Mouse (Mus musculus): ENCODE data around the gene Cer1. TPM values are rescaled to one million over a fixed set of nuclear protein-coding genes. Genes with fewer than 3 reads are reported as not detected.

Cer1 gene
- polyA plus RNA-seq, 1 experiment from 2014 or later: not detected

DNA sequence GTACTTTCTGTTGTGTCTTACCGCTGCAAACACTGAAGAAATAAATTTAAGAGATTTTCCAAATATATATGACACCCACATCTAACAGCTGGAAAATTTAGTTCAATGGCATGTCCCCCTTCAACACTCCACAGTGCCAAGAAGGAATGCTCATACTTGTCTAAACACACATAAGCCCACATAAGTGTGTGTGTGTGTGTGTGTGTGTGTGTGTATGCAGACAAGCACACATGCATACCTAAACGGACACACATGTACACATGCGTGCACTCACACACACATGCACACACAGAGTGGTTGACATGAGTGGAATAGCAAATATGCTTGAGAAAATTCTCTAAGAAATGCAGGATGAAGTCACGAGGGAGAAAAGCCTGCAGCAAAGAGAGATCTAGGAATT is 12.4 kb downstream of the Cer1 start:
- Histone ChIP-seq H3K4me2 (replicated peaks) (no peak overlapping the region), H3K36me3 (no peaks in the 10 kb centered on the region), H3K4me3 (no peak overlapping the region), H3K4me1 (peaks cover 7% of the 10 kb centered on the region), H3K9me3 (no peaks in the 10 kb centered on the region), H3K9ac (replicated peaks) (no peak overlapping the region), H3K27ac (replicated peaks) (no peak overlapping the region), H3K27me3 (no peaks in the 10 kb centered on the region)
- no peak for ATAC-seq (ENCODE audit: low FRiP score, low read depth)
- WGBS: 82% methylated on average over 4 of the region's 4 CpGs

DNA sequence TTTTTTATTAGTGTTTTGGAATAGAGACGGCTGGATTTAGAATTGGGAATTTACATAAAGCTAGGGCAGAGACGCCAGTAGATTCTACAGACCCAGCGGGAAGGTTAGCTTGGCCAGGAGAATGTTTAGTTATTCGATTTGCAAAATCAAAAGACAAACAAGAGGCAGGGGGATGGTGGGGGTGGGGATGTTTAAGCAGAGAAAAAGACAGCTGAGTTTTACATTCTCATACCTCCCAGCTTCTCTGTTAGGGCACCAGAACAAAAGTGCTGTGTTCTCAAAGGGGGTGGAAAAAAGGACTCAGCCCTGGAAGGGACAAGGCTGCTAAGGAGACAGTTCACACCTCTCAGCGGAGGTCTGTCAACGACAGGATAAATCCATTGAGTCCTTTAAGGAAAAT is 12.8 kb downstream of the Cer1 start:
- H3K9ac ChIP-seq (replicated peaks): no peak overlapping the region
- H3K27me3 ChIP-seq: no peaks in the 10 kb centered on the region
- WGBS: 39% methylated on average over 6 of the region's 6 CpGs
- no peak overlapping the region for H3K27ac ChIP-seq (replicated peaks)
- peaks cover 7% of the 10 kb centered on the region for H3K4me1 ChIP-seq
- no peak for ATAC-seq (ENCODE audit: low FRiP score, low read depth)
- no peak overlapping the region for H3K4me2 ChIP-seq (replicated peaks)
- no peaks in the 10 kb centered on the region for H3K9me3 ChIP-seq
- H3K36me3 ChIP-seq: no peaks in the 10 kb centered on the region
- H3K4me3 ChIP-seq: no peak overlapping the region

DNA sequence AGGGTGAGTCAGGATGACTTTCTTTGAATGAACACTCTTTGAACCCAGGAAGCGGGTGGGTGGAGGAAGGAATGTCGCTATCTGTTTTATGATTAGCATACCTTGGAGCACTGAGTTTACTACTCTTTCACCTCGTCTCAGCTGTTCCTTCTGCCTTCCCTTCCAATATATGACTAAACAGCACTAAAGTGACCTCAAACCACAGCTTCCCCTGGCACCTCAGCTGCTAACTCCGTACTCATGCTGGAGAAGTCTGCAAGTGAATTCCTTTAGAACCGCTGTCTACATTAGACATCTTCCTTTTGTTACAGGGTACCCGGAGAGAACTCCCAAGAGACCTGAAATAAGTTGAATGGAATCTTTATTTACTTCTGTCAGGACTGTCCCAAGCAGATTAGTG is 14.0 kb downstream of the Cer1 start:
- no peaks in the 10 kb centered on the region for H3K36me3 ChIP-seq
- ATAC-seq (ENCODE audit: low FRiP score, low read depth): no peak
- no peaks in the 10 kb centered on the region for H3K27me3 ChIP-seq
- no peak overlapping the region for H3K4me3 ChIP-seq
- no peaks in the 10 kb centered on the region for H3K9me3 ChIP-seq
- 84% methylated on average over 6 of the region's 6 CpGs for WGBS
- H3K4me1 ChIP-seq: peaks cover 7% of the 10 kb centered on the region
- H3K9ac ChIP-seq (replicated peaks): no peak overlapping the region
- H3K4me2 ChIP-seq (replicated peaks): no peak overlapping the region
- H3K27ac ChIP-seq (replicated peaks): no peak overlapping the region

DNA sequence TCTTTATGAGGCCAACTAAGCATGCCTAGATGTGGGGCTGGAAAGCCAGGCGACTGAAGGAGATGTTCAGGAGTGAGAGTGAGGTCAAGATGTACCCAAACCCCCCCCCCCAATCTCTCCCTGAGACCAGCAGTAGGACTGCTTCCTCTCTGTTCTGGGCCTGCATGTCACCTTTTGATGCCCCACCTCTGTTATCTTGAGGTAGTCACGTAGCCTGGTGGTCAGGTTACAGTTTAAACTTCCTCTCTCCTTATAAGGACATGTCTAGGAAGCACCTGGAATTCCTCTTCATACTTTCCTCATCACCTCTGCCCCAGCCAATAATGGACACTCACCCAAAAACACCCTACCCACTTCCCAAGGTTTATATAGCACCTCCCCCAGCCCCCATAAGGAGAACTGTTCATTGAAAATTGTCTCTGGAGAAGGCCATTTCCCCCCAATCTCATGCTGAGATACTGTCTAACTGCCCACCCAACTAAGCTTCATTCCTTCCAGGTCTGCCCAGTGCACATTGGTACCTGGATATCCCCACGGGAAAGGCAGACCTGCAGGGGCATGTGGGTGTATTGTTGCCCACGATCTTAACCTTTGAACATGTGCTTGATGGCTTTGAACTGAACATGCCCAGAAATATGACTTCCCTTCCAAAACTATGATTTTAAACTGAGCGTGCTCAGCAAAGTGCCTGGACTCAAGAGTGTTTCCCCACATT is 17.1 kb downstream of the Cer1 start:
- no peak for ATAC-seq (ENCODE audit: low FRiP score, low read depth)
- Histone ChIP-seq H3K27me3 (no peaks in the 10 kb centered on the region), H3K9ac (replicated peaks) (no peak overlapping the region), H3K4me1 (peaks cover 7% of the 10 kb centered on the region), H3K4me2 (replicated peaks) (no peak overlapping the region), H3K9me3 (no peaks in the 10 kb centered on the region), H3K36me3 (no peaks in the 10 kb centered on the region), H3K27ac (replicated peaks) (no peak overlapping the region), H3K4me3 (no peak overlapping the region)
- WGBS: 86% methylated on average over 5 of the region's 5 CpGs

DNA sequence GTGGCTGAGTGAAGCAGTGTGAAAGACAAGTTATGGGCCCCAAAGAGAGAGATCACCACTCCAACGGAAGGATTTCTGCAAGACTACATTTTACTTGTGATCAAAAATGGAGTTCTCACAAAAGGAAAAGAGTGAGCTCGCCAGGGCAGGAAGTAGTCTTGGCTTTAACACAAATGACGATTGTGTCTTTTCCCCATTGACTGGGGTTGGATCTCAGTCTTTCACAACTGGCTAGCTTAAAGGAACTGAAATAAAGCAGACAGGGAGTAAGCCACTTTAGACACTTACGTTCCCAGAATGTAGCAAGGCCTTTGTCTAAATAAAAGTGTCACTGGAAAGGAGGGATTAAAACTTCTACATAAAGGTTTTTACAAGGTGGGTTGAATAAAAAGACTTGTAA is 17.8 kb downstream of the Cer1 start:
- Histone ChIP-seq H3K27me3 (no peaks in the 10 kb centered on the region), H3K9ac (replicated peaks) (no peak overlapping the region), H3K36me3 (no peaks in the 10 kb centered on the region), H3K9me3 (no peaks in the 10 kb centered on the region), H3K27ac (replicated peaks) (no peak overlapping the region), H3K4me3 (no peak overlapping the region), H3K4me1 (peaks cover 1% of the 10 kb centered on the region; the same call in 1 of the 2 replicates), H3K4me2 (replicated peaks) (no peak overlapping the region)
- 39% methylated on average over 4 of the region's 4 CpGs for WGBS
- ATAC-seq (ENCODE audit: low FRiP score, low read depth): no peak

DNA sequence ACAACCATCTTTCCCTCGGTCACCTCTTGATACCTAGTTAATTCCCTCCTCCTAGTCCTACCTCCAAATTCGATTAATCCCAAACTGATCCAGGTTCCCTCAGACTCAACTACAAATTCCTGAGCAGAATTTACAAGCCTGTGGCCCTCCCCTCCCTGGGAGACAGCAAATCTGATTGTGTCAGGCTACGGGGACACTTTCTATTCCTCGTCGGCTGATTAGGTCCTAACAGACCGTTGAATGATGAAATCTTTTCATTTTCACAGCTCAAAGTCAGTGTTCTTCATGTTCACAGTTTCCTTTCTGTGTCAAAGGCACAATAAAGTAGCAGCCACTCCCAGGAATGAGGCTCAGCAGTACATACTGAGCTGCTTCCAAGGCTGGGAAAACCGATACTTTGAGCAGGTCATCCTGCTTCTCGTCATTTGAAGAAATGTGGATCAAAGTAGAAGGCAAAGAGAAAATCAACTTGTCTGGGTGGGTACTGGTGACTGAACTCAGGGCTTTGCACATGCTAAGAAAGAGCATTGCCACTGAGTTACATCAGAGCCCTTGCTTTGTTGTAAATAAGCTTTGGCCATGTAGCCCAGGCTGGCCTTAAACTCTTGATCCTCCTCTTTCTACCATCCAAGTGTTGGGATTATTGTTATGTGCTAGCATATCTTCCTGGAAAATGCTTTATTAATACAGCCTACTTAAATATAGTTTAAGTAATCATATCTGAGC is 19.8 kb downstream of the Cer1 start:
- no peak overlapping the region for H3K4me3 ChIP-seq
- no peak overlapping the region for H3K9ac ChIP-seq (replicated peaks)
- WGBS: 81% methylated on average over 8 of the region's 8 CpGs
- no peak overlapping the region for H3K4me2 ChIP-seq (replicated peaks)
- no peaks in the 10 kb centered on the region for H3K9me3 ChIP-seq
- H3K4me1 ChIP-seq: peaks cover 2% of the 10 kb centered on the region; the same call in 1 of the 2 replicates
- H3K36me3 ChIP-seq: no peaks in the 10 kb centered on the region
- no peak overlapping the region for H3K27ac ChIP-seq (replicated peaks)
- ATAC-seq (ENCODE audit: low FRiP score, low read depth): no peak
- no peaks in the 10 kb centered on the region for H3K27me3 ChIP-seq

DNA sequence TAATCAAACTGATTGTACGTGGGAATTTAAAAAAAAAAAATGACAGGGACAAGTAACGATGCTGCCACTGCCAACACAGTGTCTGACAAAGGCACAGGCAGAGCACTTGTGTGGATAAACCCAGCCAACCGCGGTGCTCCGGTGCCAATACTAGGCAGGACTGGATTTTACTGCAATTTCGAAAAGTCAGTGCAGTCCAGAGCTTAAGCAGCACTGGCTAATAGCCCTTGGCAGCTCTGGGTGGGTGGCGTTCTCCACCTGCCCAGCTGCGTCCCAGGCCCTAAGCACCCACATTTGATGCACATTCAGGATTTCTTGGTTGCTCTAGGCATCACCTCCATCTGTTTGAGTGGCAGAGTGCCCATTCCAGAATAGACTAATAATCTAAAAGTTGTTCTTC is 21.6 kb downstream of the Cer1 start:
- 81% methylated on average over 8 of the region's 8 CpGs for WGBS
- H3K9ac ChIP-seq (replicated peaks): no peak overlapping the region
- no peaks in the 10 kb centered on the region for H3K27me3 ChIP-seq

DNA sequence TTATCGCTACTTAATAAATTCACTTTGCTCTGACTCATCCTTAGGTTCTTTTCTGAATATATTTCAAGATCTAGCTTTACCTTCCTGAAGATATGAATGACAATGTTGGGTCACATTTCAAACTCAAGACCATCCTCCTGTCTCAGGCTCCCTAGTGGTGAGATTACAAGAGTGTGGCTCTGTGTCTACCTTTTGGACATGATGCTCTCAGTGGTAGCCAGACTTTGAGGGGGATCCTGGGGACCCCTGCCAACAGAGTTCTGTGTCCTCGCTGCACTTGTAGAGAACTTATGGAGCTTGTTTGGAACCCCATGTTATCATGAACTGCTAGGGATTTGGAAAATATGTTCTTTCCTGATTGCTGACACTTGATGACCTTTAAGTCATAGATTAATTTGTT is 23.5 kb downstream of the Cer1 start:
- no peak overlapping the region for H3K4me3 ChIP-seq
- no peaks in the 10 kb centered on the region for H3K9me3 ChIP-seq
- no peaks in the 10 kb centered on the region for H3K36me3 ChIP-seq
- H3K9ac ChIP-seq (replicated peaks): no peak overlapping the region
- H3K27me3 ChIP-seq: no peaks in the 10 kb centered on the region
- ATAC-seq (ENCODE audit: low FRiP score, low read depth): no peak
- H3K4me2 ChIP-seq (replicated peaks): no peak overlapping the region
- H3K4me1 ChIP-seq: peaks cover 13% of the 10 kb centered on the region
- 96% methylated on average over 2 of the region's 2 CpGs for WGBS
- H3K27ac ChIP-seq (replicated peaks): no peak overlapping the region

More for the DNA sequence above, 21.6 kb downstream of the Cer1 start:
- H3K36me3 ChIP-seq: no peaks in the 10 kb centered on the region
- no peaks in the 10 kb centered on the region for H3K9me3 ChIP-seq
- no peak overlapping the region for H3K27ac ChIP-seq (replicated peaks)
- ATAC-seq (ENCODE audit: low FRiP score, low read depth): no peak
- H3K4me1 ChIP-seq: peaks cover 12% of the 10 kb centered on the region
- no peak overlapping the region for H3K4me2 ChIP-seq (replicated peaks)
- no peak overlapping the region for H3K4me3 ChIP-seq

DNA sequence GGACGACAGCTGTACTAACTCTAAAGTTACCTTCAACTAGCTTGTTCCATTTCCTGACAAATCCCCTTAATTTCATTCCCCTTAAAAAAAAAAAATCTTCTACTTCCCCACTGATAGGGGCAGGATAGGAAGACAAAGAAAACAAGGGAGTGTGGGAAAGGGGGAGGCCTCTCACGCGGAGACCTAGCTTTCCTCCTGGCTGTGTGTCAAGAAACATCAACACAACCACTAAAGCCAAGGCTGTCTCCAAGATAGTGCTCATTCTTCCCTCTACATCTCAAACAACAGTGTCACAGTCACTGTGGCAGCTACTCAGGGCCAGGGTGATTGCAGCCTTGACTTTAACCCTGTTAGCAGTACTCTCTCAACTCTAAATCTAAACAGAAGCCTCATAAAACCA is 24.4 kb downstream of the Cer1 start:
- Histone ChIP-seq H3K4me2 (replicated peaks) (no peak overlapping the region), H3K27ac (replicated peaks) (no peak overlapping the region), H3K4me3 (no peak overlapping the region), H3K27me3 (no peaks in the 10 kb centered on the region), H3K36me3 (no peaks in the 10 kb centered on the region), H3K9ac (replicated peaks) (no peak overlapping the region), H3K9me3 (no peaks in the 10 kb centered on the region), H3K4me1 (peaks cover 13% of the 10 kb centered on the region)
- ATAC-seq (ENCODE audit: low FRiP score, low read depth): no peak
- WGBS: 53% methylated on average over 3 of the region's 3 CpGs

DNA sequence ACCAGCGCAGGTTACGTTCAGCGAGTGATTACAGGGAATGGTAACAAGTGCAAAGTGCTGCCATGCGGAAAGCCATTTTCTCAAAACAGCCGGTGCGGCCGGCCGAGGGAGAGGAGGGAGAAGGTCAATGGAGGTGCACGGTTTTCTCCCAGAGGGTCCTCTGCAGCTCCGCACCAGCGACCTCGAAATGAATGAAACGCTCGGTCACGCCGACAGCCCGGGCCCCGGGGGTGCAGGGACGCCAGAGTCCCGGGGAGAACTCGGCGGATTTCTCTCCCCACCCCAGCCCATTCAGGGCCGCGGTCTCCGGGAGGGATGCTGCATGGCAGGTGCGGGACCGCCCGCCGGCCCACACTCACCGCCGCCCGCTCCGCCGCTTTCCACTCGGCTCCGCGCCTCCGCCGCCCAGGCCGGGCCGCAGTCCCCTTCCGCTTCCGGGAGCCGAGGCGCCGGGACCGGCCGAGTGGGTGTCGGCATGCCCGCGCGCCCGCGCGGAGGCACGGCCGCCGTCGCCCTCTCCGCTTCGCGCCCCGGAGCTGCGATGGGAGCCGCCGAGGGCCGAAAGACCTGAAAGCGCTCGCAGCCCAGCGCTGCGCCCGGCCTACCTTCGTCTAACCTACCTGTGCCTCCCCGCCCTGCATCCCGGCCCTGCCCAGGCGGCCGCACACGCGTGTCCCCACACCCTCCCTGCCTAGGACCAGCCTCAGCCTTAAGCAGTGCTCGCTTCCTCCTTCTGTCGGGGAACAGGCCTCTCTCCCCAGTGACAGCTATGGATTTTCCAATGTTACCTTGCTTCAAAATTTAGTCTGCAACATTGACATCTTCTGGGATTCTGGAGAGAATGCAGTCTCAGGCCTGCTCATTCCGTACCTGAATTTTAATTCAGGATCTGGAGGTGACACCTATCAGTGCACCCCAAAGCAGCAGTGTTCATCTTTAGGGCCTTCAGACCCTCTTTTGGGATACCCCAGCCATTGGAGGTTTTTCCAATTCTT is 25.5 kb downstream of the Cer1 start, which contains the start of gene Zdhhc21:
TSS of gene Zdhhc21 (minus strand) at position 828 of the 995 bp plus-strand sequence.
- Histone ChIP-seq H3K36me3 (no peaks in the 10 kb centered on the region), H3K27me3 (no peaks in the 10 kb centered on the region), H3K4me3 (peak within 1 kb of the TSS; percentile 88), H3K9me3 (no peaks in the 10 kb centered on the region), H3K4me1 (peaks cover 13% of the 10 kb centered on the region), H3K9ac (replicated peaks) (peak within 1 kb of the TSS; percentile 88), H3K27ac (replicated peaks) (peak within 1 kb of the TSS; percentile 84), H3K4me2 (replicated peaks) (peak within 1 kb of the TSS; percentile 76)
- ATAC-seq (ENCODE audit: low FRiP score, low read depth): peak; percentile 92
- under 1% methylated on average over 60 of the region's 82 CpGs for WGBS

DNA sequence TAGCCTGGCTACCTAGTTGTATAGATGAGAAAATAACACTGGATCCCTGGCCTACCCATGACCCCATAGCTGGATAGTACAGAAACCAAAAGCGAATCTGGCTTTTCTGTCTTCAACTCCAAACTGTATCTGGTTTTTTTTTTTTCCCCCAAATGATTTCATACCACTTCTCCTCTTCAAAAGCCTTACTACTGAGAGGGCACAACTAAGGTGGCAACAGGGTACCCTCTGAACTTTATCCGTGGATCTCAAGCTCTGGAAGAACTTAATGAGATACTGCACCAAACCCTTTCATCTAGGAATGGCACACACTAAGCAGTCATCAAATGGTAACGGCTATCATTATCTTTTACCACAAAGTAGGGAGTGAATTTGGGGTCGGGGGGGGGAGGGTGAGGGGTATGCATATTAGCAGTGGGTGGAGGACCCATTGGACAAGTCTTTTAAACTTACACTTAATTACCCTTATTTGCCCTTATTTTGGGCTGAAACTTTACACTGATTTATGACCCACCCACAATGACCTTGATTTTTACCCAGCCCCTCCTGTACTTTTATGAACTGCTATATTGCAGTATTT is 26.4 kb downstream of the Cer1 start:
- Histone ChIP-seq H3K9ac (replicated peaks) (peak overlapping the region; percentile 88), H3K4me2 (replicated peaks) (peak overlapping the region; percentile 76), H3K27ac (replicated peaks) (peak overlapping the region; percentile 84; the same call in 1 of the 2 replicates), H3K4me1 (peaks cover 13% of the 10 kb centered on the region), H3K4me3 (peak overlapping the region; percentile 88), H3K9me3 (no peaks in the 10 kb centered on the region), H3K27me3 (no peaks in the 10 kb centered on the region), H3K36me3 (no peaks in the 10 kb centered on the region)
- 35% methylated on average over 4 of the region's 4 CpGs for WGBS
- ATAC-seq (ENCODE audit: low FRiP score, low read depth): no peak

Data from midbrain, embryonic 12.5 days (tissue).